In the genomic region with DNA sequence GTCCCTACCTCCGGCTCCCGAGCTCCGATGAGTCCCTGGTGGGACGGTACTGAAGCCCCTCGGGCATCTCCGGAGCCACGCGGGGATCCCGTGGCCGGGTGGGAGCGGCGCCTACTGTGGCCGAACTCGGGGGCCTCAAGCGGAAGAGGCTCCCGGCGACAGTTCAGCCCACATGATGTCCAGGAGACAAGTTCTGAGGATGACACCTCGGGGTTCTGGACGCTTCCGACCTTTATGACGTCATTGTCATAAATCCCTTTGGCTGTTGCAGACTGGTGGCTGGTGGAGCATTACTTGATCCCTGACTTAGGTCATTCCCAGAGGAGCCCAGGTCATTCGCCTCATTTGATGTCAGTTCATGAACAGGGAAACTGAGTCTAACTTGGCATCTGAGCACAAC, we compare ENCODE assay signal across 9 mouse cellular contexts. TPM values are rescaled to one million over a fixed set of nuclear protein-coding genes. Genes with fewer than 3 reads are reported as not detected.
DNase-seq lines count a peak whose midpoint lies in the region; ATAC-seq lines count a peak whose summit lies in the region.
"Had no signal": no experiment of that assay in that cellular context is flagged by ENCODE, and none has a peak within 500 bp of the region (broad histone marks: within the 10 kb centered on the region; RNA-seq: fewer than 3 reads in every experiment).

Gene Znrf4, minus strand, starts transcription at position 122 of the 400 bp plus-strand sequence.

- H3K4me1 ChIP-seq in kidney, embryonic 16.5 days (ENCODE audit: insufficient read depth, low read length): peaks cover 39% of the 10 kb centered on the region
- H3K4me1 ChIP-seq in embryonic facial prominence, embryonic 14.5 days (ENCODE audit: control insufficient read depth, insufficient read depth, low read length): peaks cover 12% of the 10 kb centered on the region
- peaks cover 6% of the 10 kb centered on the region; the same call in 1 of the 2 replicates for H3K4me1 ChIP-seq in intestine, embryonic 14.5 days (replicated peaks; ENCODE audit: control insufficient read depth, insufficient read depth, low read length)
- peaks cover 62% of the 10 kb centered on the region for H3K4me1 ChIP-seq in neural tube, embryonic 13.5 days (replicated peaks)

- DNase-seq in kidney, adult 18-20 months: no peak
- no peak for DNase-seq in embryonic facial prominence, embryonic 14.5 days (ENCODE audit: low spot score)
- no peak for DNase-seq in intestine, embryonic 14.5 days (ENCODE audit: low spot score)
- no peak for DNase-seq in thymus, postnatal 14 days
- DNase-seq in gastrocnemius, adult 18-20 months (ENCODE audit: low spot score): no peak
- no peak for DNase-seq in embryo, embryonic 10.5 days (ENCODE audit: low spot score)
- DNase-seq: kidney, postnatal 25 days had no signal

- peaks cover 43% of the 10 kb centered on the region for H3K27me3 ChIP-seq in kidney, embryonic 16.5 days (ENCODE audit: insufficient read depth, low read length)
- H3K27me3 ChIP-seq in embryonic facial prominence, embryonic 14.5 days (replicated peaks; ENCODE audit: control insufficient read depth, insufficient read depth, low read length): peaks cover 46% of the 10 kb centered on the region
- peaks cover 65% of the 10 kb centered on the region for H3K27me3 ChIP-seq in intestine, embryonic 14.5 days (replicated peaks; ENCODE audit: control insufficient read depth, insufficient read depth, low read length)
- H3K27me3 ChIP-seq in neural tube, embryonic 13.5 days: peaks cover 49% of the 10 kb centered on the region

- peak within 1 kb of the TSS; percentile 43 for H3K4me2 ChIP-seq in kidney, embryonic 16.5 days (replicated peaks; ENCODE audit: low read depth, low read length)
- peak within 1 kb of the TSS; percentile 51 for H3K4me2 ChIP-seq in embryonic facial prominence, embryonic 14.5 days (ENCODE audit: low read depth, low read length)
- H3K4me2 ChIP-seq in intestine, embryonic 14.5 days (ENCODE audit: low read length): peak within 1 kb of the TSS; percentile 40
- H3K4me2 ChIP-seq in neural tube, embryonic 13.5 days: peak within 1 kb of the TSS; percentile 43

- H3K4me3 ChIP-seq in kidney, embryonic 16.5 days (ENCODE audit: low read length): peak within 1 kb of the TSS; percentile 34
- peak within 1 kb of the TSS; percentile 31 for H3K4me3 ChIP-seq in embryonic facial prominence, embryonic 14.5 days (ENCODE audit: low read depth, low read length)
- H3K4me3 ChIP-seq in intestine, embryonic 14.5 days (ENCODE audit: low read depth, low read length): peak within 1 kb of the TSS; percentile 24
- H3K4me3 ChIP-seq in neural tube, embryonic 13.5 days: peak within 1 kb of the TSS; percentile 22

- H3K9ac ChIP-seq in kidney, embryonic 16.5 days (replicated peaks; ENCODE audit: low read length): peak within 1 kb of the TSS; percentile 33
- H3K9ac ChIP-seq in embryonic facial prominence, embryonic 14.5 days (ENCODE audit: low read depth, low read length): peak within 1 kb of the TSS; percentile 25
- H3K9ac ChIP-seq in intestine, embryonic 14.5 days (ENCODE audit: low read length): 0 out of 2 replicates have a peak within 1 kb of the TSS, but pooled peaks have one; percentile 20
- H3K9ac ChIP-seq in neural tube, embryonic 13.5 days: peak within 1 kb of the TSS; percentile 35; the same call in 1 of the 2 replicates

- WGBS in kidney, embryonic 16.5 days: 57% methylated on average over 22 of the region's 22 CpGs
- 67% methylated on average over 21 of the region's 22 CpGs for WGBS in embryonic facial prominence, embryonic 14.5 days
- 53% methylated on average over 22 of the region's 22 CpGs for WGBS in intestine, embryonic 14.5 days
- 57% methylated on average over 22 of the region's 22 CpGs for WGBS in neural tube, embryonic 13.5 days

- ATAC-seq in kidney, embryonic 16.5 days (ENCODE audit: low FRiP score, low TSS enrichment): no peak
- no peak for ATAC-seq in embryonic facial prominence, embryonic 14.5 days (ENCODE audit: low read depth)
- ATAC-seq in intestine, embryonic 14.5 days (replicated peaks; ENCODE audit: low FRiP score, low TSS enrichment, low read depth): no peak
- no peak for ATAC-seq in neural tube, embryonic 13.5 days (ENCODE audit: low read depth)

- H3K9me3 ChIP-seq in kidney, embryonic 16.5 days (ENCODE audit: low read length): no peaks in the 10 kb centered on the region; the same call in 1 of the 2 replicates
- H3K9me3 ChIP-seq in embryonic facial prominence, embryonic 14.5 days (ENCODE audit: control insufficient read depth, low read length): peaks cover 3% of the 10 kb centered on the region; the same call in 1 of the 2 replicates
- no peaks in the 10 kb centered on the region for H3K9me3 ChIP-seq in intestine, embryonic 14.5 days (ENCODE audit: control insufficient read depth, low read length)
- H3K9me3 ChIP-seq in neural tube, embryonic 13.5 days: no peaks in the 10 kb centered on the region

- H3K36me3 ChIP-seq in kidney, embryonic 16.5 days (ENCODE audit: insufficient read depth, low read length): no peaks in the 10 kb centered on the region
- no peaks in the 10 kb centered on the region for H3K36me3 ChIP-seq in embryonic facial prominence, embryonic 14.5 days (ENCODE audit: control insufficient read depth, insufficient read depth, low read length)
- H3K36me3 ChIP-seq in intestine, embryonic 14.5 days (ENCODE audit: control insufficient read depth, insufficient read depth, low read length): no peaks in the 10 kb centered on the region
- no peaks in the 10 kb centered on the region for H3K36me3 ChIP-seq in neural tube, embryonic 13.5 days

- no peak within 1 kb of the TSS for H3K27ac ChIP-seq in kidney, embryonic 16.5 days (ENCODE audit: low read length)
- H3K27ac ChIP-seq in embryonic facial prominence, embryonic 14.5 days (replicated peaks; ENCODE audit: low read depth, low read length): no peak within 1 kb of the TSS
- H3K27ac ChIP-seq in intestine, embryonic 14.5 days (ENCODE audit: low read depth): no peak within 1 kb of the TSS
- H3K27ac ChIP-seq in neural tube, embryonic 13.5 days (replicated peaks): no peak within 1 kb of the TSS

RNA-seq across cellular contexts. Expression of gene Znrf4, which starts in this region (rescaled TPM):
- polyA plus RNA-seq in kidney, embryonic 16.5 days (2015; fragmentation: Nextera tagmentation; extraction: Ambion mirVana): not detected in 2 replicates
- not detected in 2 replicates for polyA plus RNA-seq in embryonic facial prominence, embryonic 14.5 days (2014; fragmentation: Nextera tagmentation; extraction: Ambion mirVana)
- polyA plus RNA-seq in intestine, embryonic 14.5 days (2014; fragmentation: Nextera tagmentation; extraction: Ambion mirVana): not detected in 2 replicates
- not detected in 2 replicates for polyA plus RNA-seq in neural tube, embryonic 13.5 days (2015; fragmentation: Nextera tagmentation; extraction: Ambion mirVana)
- not detected for total RNA-seq in gastrocnemius, adult 18-20 months (2021)
